Mouse (Mus musculus) embryo, embryonic 10 days (tissue): ENCODE results near the gene Sgcd.

Experiments
- DNase-seq: peaks from one replicate; pipeline ENCODE4 v3.0.0-alpha.2; 2015; ENCODE audit warnings: low spot score

The Sgcd gene

GRCm38 (mm10) chr11:47268556-47268955, 720.2 kb downstream of the Sgcd start:
- no peak for DNase-seq

GRCm38 (mm10) chr11:47264267-47264984, 724.3 kb downstream of the Sgcd start:
- DNase-seq = no peak

GRCm38 (mm10) chr11:47250301-47250700, 738.5 kb downstream of the Sgcd start:
- peak; percentile 11 for DNase-seq

GRCm38 (mm10) chr11:47248345-47248893, 740.4 kb downstream of the Sgcd start:
- DNase-seq = no peak

GRCm38 (mm10) chr11:47247703-47248344, 740.9 kb downstream of the Sgcd start:
- no peak for DNase-seq

GRCm38 (mm10) chr11:47242401-47242800, 746.4 kb downstream of the Sgcd start:
- DNase-seq = no peak

GRCm38 (mm10) chr11:47228222-47228621, 760.5 kb downstream of the Sgcd start:
- no peak for DNase-seq

- DNase-seq = no peak
These were observed 764.6 kb downstream of the Sgcd start for GRCm38 (mm10) chr11:47224148-47224547.

GRCm38 (mm10) chr11:47211531-47211930, 777.2 kb downstream of the Sgcd start:
- DNase-seq = no peak

GRCm38 (mm10) chr11:47206461-47206860, 782.3 kb downstream of the Sgcd start:
- DNase-seq = no peak

GRCm38 (mm10) chr11:47199106-47199505, 789.7 kb downstream of the Sgcd start:
- no peak for DNase-seq

GRCm38 (mm10) chr11:47188556-47188955, 800.2 kb downstream of the Sgcd start:
- no peak for DNase-seq

- DNase-seq = no peak
These were observed 813.8 kb downstream of the Sgcd start for GRCm38 (mm10) chr11:47174977-47175376.

- no peak for DNase-seq
These were observed 817.7 kb downstream of the Sgcd start for GRCm38 (mm10) chr11:47170926-47171625.

- DNase-seq = no peak
These were observed 821.4 kb downstream of the Sgcd start for GRCm38 (mm10) chr11:47167376-47167775.

- no peak for DNase-seq
These were observed 830.7 kb downstream of the Sgcd start for GRCm38 (mm10) chr11:47158089-47158488.

- DNase-seq = peak; percentile 11
These were observed 831.8 kb downstream of the Sgcd start for GRCm38 (mm10) chr11:47156730-47157693.

- no peak for DNase-seq
These were observed 833.8 kb downstream of the Sgcd start for GRCm38 (mm10) chr11:47154837-47155430.

- no peak for DNase-seq
These were observed 839.2 kb downstream of the Sgcd start for GRCm38 (mm10) chr11:47149607-47150006.

GRCm38 (mm10) chr11:47139867-47140266, 848.9 kb downstream of the Sgcd start:
- no peak for DNase-seq

- DNase-seq = no peak
These were observed 849.5 kb downstream of the Sgcd start for GRCm38 (mm10) chr11:47139271-47139670.
